Mouse (Mus musculus): ENCODE measurements around the gene Grik2. TPM values are rescaled to one million over a fixed set of nuclear protein-coding genes. Genes with fewer than 3 reads are reported as not detected.
"Not testable (repeated sequence)": the region's sequence is repeated elsewhere in the genome, so short reads cannot be mapped to it uniquely, and the experiment has no call there.

Gene Grik2
- polyA plus RNA-seq, 1 experiment, result 0.05 TPM

DNA sequence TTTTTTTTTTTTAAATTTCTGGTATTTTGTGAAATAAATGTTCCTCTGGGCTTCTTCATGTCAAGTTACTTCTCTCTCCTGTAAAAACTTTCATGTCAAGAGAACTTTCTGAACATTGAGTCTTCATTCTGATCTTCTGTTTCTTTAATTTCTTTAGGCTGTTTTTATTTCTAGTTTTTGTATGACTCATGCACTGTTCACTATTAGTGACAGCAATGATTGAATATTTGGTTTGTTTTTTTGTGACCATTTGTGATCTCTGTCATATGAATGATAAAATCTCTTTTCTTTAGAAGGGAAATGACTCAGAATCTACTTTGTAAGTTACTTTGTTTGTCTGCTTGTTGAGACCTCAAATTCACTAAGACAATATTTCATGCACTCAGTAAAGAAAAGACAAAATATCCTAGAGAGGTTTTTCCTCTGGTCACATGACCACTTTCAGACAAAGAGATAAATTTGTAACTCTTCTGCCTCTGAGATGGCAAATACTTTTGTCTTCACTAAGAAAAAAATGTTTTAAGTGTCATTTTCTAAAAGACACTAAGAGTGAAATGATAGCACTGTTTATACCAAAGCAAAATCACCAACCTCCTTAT lies 596.7 kb downstream of the Grik2 start:
- Histone ChIP-seq H3K4me3 (ENCODE audit: control insufficient read depth, insufficient read depth, low read length) (no peak overlapping the region), H3K27ac (ENCODE audit: control insufficient read depth, insufficient read depth, low read length) (no peak overlapping the region), H3K27me3 (ENCODE audit: control insufficient read depth, insufficient read depth, low read length) (no peaks in the 10 kb centered on the region), H3K4me1 (replicated peaks; ENCODE audit: control insufficient read depth, insufficient read depth, low read length) (no peaks in the 10 kb centered on the region), H3K36me3 (ENCODE audit: control insufficient read depth, insufficient read depth, low read length) (no peaks in the 10 kb centered on the region)
- TF ChIP-seq CTCF (IDR thresholded peaks at IDR 0.05; ENCODE audit: borderline replicate concordance, control insufficient read depth, extremely low read depth, insufficient read depth, low read length, poor library complexity) (no peak), POLR2A (IDR thresholded peaks at IDR 0.05; ENCODE audit: control insufficient read depth, extremely low read depth, insufficient read depth, low read length, poor library complexity) (no peak)
- DNase-seq, result no peak

- H3K36me3 ChIP-seq (ENCODE audit: control insufficient read depth, insufficient read depth, low read length), result no peaks in the 10 kb centered on the region
- TF ChIP-seq CTCF (IDR thresholded peaks at IDR 0.05; ENCODE audit: borderline replicate concordance, control insufficient read depth, extremely low read depth, insufficient read depth, low read length, poor library complexity) (no peak), POLR2A (IDR thresholded peaks at IDR 0.05; ENCODE audit: control insufficient read depth, extremely low read depth, insufficient read depth, low read length, poor library complexity) (no peak)
- H3K27me3 ChIP-seq (ENCODE audit: control insufficient read depth, insufficient read depth, low read length), result no peaks in the 10 kb centered on the region
- no peaks in the 10 kb centered on the region for H3K4me1 ChIP-seq (replicated peaks; ENCODE audit: control insufficient read depth, insufficient read depth, low read length)
- H3K27ac ChIP-seq (ENCODE audit: control insufficient read depth, insufficient read depth, low read length), result no peak overlapping the region
- 95% methylated on average over 1 of the region's 1 CpGs for whole genome bisulfite sequencing
- DNase-seq, result no peak
- H3K4me3 ChIP-seq (ENCODE audit: control insufficient read depth, insufficient read depth, low read length), result no peak overlapping the region
These were observed 597.3 kb downstream of the Grik2 start for GRCm38 (mm10) chr10:49191291-49191690.

DNA sequence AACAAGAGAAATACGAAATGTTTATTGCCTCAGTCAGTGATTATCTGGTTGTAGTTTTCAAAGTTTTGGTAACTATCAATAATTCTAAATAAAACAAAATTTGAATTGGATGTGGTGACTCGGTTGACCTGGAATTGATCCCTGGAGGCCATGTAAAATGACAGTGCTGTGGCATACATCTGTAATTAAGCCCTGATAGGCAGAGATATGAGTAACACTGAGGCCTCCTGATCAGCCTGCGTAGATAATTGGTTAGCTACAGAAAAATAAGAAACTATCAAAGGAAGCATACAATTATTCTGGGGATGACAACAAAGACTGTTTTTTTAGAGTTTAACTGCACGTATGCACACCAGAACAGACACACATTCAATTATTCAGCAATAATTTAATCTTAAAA lies 634.4 kb downstream of the Grik2 start:
- no peaks in the 10 kb centered on the region for H3K27me3 ChIP-seq (ENCODE audit: control insufficient read depth, insufficient read depth, low read length)
- H3K36me3 ChIP-seq (ENCODE audit: control insufficient read depth, insufficient read depth, low read length), result no peaks in the 10 kb centered on the region
- H3K4me1 ChIP-seq (replicated peaks; ENCODE audit: control insufficient read depth, insufficient read depth, low read length), result no peaks in the 10 kb centered on the region
- TF ChIP-seq POLR2A (IDR thresholded peaks at IDR 0.05; ENCODE audit: control insufficient read depth, extremely low read depth, insufficient read depth, low read length, poor library complexity) (no peak), CTCF (IDR thresholded peaks at IDR 0.05; ENCODE audit: borderline replicate concordance, control insufficient read depth, extremely low read depth, insufficient read depth, low read length, poor library complexity) (no peak)
- no peak for DNase-seq
- no peak overlapping the region for H3K27ac ChIP-seq (ENCODE audit: control insufficient read depth, insufficient read depth, low read length)
- no peak overlapping the region for H3K4me3 ChIP-seq (ENCODE audit: control insufficient read depth, insufficient read depth, low read length)
- 91% methylated on average over 4 of the region's 4 CpGs for WGBS

GRCm38 (mm10) chr10:49151496-49151895 lies 637.1 kb downstream of the Grik2 start:
- not testable (repeated sequence) for H3K4me1 ChIP-seq (replicated peaks; ENCODE audit: control insufficient read depth, insufficient read depth, low read length); DNase-seq; H3K27ac ChIP-seq (ENCODE audit: control insufficient read depth, insufficient read depth, low read length); H3K36me3 ChIP-seq (ENCODE audit: control insufficient read depth, insufficient read depth, low read length); H3K27me3 ChIP-seq (ENCODE audit: control insufficient read depth, insufficient read depth, low read length); H3K4me3 ChIP-seq (ENCODE audit: control insufficient read depth, insufficient read depth, low read length)
- WGBS, result 65% methylated on average over 4 of the region's 4 CpGs

DNA sequence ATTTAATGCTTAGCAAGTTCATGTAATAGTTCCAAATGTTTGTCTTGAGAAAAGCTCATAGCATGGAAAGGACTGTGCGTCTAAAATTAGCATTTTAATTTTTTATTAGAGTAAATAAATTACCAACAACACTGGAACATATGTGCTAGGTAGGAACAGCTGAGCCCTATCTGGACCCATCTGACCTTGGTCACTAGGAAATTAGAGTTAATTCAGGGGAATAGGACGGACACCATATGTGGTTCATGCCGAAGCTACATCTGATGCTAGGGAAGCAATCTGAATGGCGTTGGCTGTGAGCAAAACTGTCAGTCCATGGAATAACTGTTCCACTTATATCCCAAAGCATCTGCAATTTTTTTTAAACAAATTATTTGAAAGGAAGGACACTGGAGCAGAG lies 638.9 kb downstream of the Grik2 start:
- DNase-seq, result no peak
- 92% methylated on average over 4 of the region's 4 CpGs for WGBS
- TF ChIP-seq POLR2A (IDR thresholded peaks at IDR 0.05; ENCODE audit: control insufficient read depth, extremely low read depth, insufficient read depth, low read length, poor library complexity) (no peak), CTCF (IDR thresholded peaks at IDR 0.05; ENCODE audit: borderline replicate concordance, control insufficient read depth, extremely low read depth, insufficient read depth, low read length, poor library complexity) (no peak)
- Histone ChIP-seq H3K27me3 (ENCODE audit: control insufficient read depth, insufficient read depth, low read length) (no peaks in the 10 kb centered on the region), H3K36me3 (ENCODE audit: control insufficient read depth, insufficient read depth, low read length) (no peaks in the 10 kb centered on the region), H3K27ac (ENCODE audit: control insufficient read depth, insufficient read depth, low read length) (no peak overlapping the region), H3K4me3 (ENCODE audit: control insufficient read depth, insufficient read depth, low read length) (no peak overlapping the region), H3K4me1 (replicated peaks; ENCODE audit: control insufficient read depth, insufficient read depth, low read length) (no peaks in the 10 kb centered on the region)

DNA sequence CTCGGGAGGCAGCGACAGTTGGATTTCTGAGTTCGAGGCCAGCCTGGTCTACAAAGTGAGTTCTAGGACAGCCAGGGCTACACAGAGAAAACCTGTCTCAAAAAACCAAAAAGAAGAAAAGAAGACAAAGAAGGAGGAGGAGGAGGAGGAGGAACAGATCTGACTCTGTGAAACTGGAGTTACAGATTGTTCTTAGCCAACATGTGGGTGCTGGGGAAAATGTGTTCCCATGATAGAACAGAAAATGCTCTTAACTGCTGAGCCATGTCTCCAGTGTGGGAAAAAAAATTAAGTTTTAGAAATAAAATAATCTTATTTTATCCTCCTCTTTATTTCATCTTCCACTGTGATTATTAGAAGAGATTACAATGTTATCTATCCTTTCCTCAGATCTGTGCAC lies 645.9 kb downstream of the Grik2 start:
- no peak for TF ChIP-seq POLR2A (IDR thresholded peaks at IDR 0.05; ENCODE audit: control insufficient read depth, extremely low read depth, insufficient read depth, low read length, poor library complexity)
- no peak for TF ChIP-seq CTCF (IDR thresholded peaks at IDR 0.05; ENCODE audit: borderline replicate concordance, control insufficient read depth, extremely low read depth, insufficient read depth, low read length, poor library complexity)
- H3K27me3 ChIP-seq (ENCODE audit: control insufficient read depth, insufficient read depth, low read length), result no peaks in the 10 kb centered on the region
- H3K27ac ChIP-seq (ENCODE audit: control insufficient read depth, insufficient read depth, low read length), result no peak overlapping the region
- DNase-seq, result no peak
- H3K4me1 ChIP-seq (replicated peaks; ENCODE audit: control insufficient read depth, insufficient read depth, low read length), result no peaks in the 10 kb centered on the region
- no peaks in the 10 kb centered on the region for H3K36me3 ChIP-seq (ENCODE audit: control insufficient read depth, insufficient read depth, low read length)
- WGBS, result 96% methylated on average over 3 of the region's 3 CpGs
- H3K4me3 ChIP-seq (ENCODE audit: control insufficient read depth, insufficient read depth, low read length), result no peak overlapping the region

- H3K27me3 ChIP-seq (ENCODE audit: control insufficient read depth, insufficient read depth, low read length), result no peaks in the 10 kb centered on the region
- H3K36me3 ChIP-seq (ENCODE audit: control insufficient read depth, insufficient read depth, low read length), result no peaks in the 10 kb centered on the region
- no peaks in the 10 kb centered on the region for H3K4me1 ChIP-seq (replicated peaks; ENCODE audit: control insufficient read depth, insufficient read depth, low read length)
- TF ChIP-seq CTCF (IDR thresholded peaks at IDR 0.05; ENCODE audit: borderline replicate concordance, control insufficient read depth, extremely low read depth, insufficient read depth, low read length, poor library complexity), result no peak
- TF ChIP-seq POLR2A (IDR thresholded peaks at IDR 0.05; ENCODE audit: control insufficient read depth, extremely low read depth, insufficient read depth, low read length, poor library complexity), result no peak
- no peak overlapping the region for H3K4me3 ChIP-seq (ENCODE audit: control insufficient read depth, insufficient read depth, low read length)
- no peak for DNase-seq
- no peak overlapping the region for H3K27ac ChIP-seq (ENCODE audit: control insufficient read depth, insufficient read depth, low read length)
These were observed 651.8 kb downstream of the Grik2 start for GRCm38 (mm10) chr10:49136816-49137215.

Measured in thymus, adult 2 months (tissue).